Mouse (Mus musculus) MEL (cell line): ENCODE data around the gene Hoxb4.

ENCODE experiments used
- CTCF ChIP-seq, 3 experiments: IDR thresholded peaks in 2 of 3; conservative IDR thresholded peaks in 1 of 3; 2 replicates each; pipeline ENCODE4 v1.5.1; 2011 to 2012; ENCODE audit warnings: low read length in 3 of 3, low read depth in 2 of 3, mild to moderate bottlenecking in 2 of 3, improper control_type of control experiment in 1 of 3, inconsistent platforms in 1 of 3, mixed read lengths in 1 of 3, moderate library complexity in 1 of 3; ENCODE audit not compliant: control insufficient read depth in 1 of 3, insufficient read depth in 1 of 3, poor library complexity in 1 of 3, severe bottlenecking in 1 of 3
- EP300 ChIP-seq, 2 experiments: IDR thresholded peaks; 2 replicates each; pipeline ENCODE4 v1.6.1; 2011; ENCODE audit warnings: improper control_type of control experiment in 2 of 2, low read length in 2 of 2, low read depth in 1 of 2, mild to moderate bottlenecking in 1 of 2

DNA sequence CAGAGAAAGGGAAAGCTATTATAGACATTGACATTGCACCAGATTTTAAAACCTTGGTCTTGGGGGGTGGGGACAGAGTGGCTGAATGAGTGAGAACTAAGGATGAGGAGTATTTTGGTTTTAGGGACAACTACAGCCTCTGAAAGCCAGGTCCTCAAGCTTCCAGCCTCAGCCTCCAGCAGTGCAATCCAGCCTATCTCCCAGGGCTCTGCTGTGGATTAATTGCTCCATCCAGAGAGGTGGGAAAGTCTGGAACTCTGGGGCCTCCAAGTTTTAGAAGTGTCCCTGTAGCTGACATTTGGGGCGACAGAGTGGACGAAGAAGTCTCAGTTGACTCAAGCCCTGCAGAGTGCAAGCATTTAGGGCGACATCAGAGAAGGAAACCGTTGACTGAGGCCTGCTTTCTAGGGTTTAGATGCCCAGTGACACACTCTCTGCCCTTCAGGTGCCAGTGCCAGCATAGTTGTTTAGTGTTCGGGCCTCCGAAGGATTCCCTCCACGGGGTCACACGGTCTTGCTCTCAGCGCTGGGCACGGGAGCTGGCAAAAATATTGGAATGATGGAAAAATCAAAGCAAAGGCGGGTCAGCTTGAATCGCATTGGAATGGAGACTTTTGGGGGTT, 4.2 kb upstream of the Hoxb4 start:
- TF ChIP-seq EP300 (IDR thresholded peaks at IDR 0.05; ENCODE audit: low read depth in 1 of 2, low read length in 2 of 2) = no peak
- TF ChIP-seq CTCF (IDR thresholded peaks at IDR 0.05 in 2 of 3, conservative IDR thresholded peaks at IDR 0.05 in 1 of 3; ENCODE audit: control insufficient read depth in 1 of 3, insufficient read depth in 1 of 3, low read depth in 2 of 3, low read length in 3 of 3, poor library complexity in 1 of 3, severe bottlenecking in 1 of 3) = no peak
